Mouse (Mus musculus) monocyte, adult 5-6 weeks (primary cell): ENCODE results near the gene Olfr1052. TPM values are rescaled to one million over a fixed set of nuclear protein-coding genes. Genes with fewer than 3 reads are reported as not detected.
"Not testable (repeated sequence)": the region's sequence is repeated elsewhere in the genome, so short reads cannot be mapped to it uniquely, and the experiment has no call there.

Source experiments
- ATAC-seq: fragments of 153-309, 156-312 bp; replicated peaks from 2 replicates; pipeline ENCODE4 v1.8.0; 2017; ENCODE audit warnings: mild to moderate bottlenecking; ENCODE audit not compliant: low TSS enrichment, insufficient number of reproducible peaks, severe bottlenecking, poor library complexity, low FRiP score
- total RNA-seq: library from RNA; stranded (forward); fragments of 200-1000, 200-491, 200-594 nt; gene quantifications from 3 replicates; pipeline ENCODE4 v1.2.3, GENCODE M21; 2017

The Olfr1052 gene
- not detected in 3 replicates for total RNA-seq

DNA sequence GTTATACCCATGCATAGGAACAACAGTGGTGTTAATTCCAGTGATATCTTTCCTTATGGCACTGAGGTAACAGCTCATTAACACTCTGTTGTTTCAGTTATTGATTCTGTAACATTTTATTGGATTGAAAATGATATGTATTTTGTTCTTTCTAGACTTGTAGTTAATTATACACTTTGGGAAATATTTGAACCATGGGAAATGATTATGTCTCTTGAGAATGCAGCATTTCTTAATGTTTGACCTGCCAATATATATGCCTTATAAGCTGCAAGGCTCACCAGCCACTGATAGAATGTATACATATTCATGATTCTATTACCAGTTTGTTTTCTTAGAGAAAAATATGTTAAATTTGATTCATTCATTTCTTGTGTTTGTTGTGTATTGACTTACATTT is at the start of gene Olfr1052:
Gene Olfr1052, plus strand, starts transcription at position 301 of the 400 bp plus-strand sequence.
- ATAC-seq = no peak

GRCm38 (mm10) chr2:86258228-86258627 is 34.0 kb upstream of the Olfr1052 start, which contains the start of gene Olfr1049:
Gene Olfr1049, minus strand, starts transcription at chr2:86258328.
- not testable (repeated sequence) for ATAC-seq

- not testable (repeated sequence) for ATAC-seq
These were observed 13.3 kb upstream of the Olfr1052 start, which contains the start of gene Olfr1051 for GRCm38 (mm10) chr2:86278988-86279387. Gene Olfr1051, minus strand, starts transcription at chr2:86279088.

- no peak for ATAC-seq
These were observed 22.9 kb downstream of the Olfr1052 start, which contains the start of gene Olfr1053 for GRCm38 (mm10) chr2:86315184-86315583. Gene Olfr1053, minus strand, starts transcription at chr2:86315284.

- no peak for ATAC-seq
These were observed 43.1 kb downstream of the Olfr1052 start, which contains the start of gene Olfr1054 for GRCm38 (mm10) chr2:86335333-86335732. Gene Olfr1054, minus strand, starts transcription at chr2:86335433.

Other genes starting within 250 kb of the Olfr1052 start
- not detected in 3 replicates for gene Olfr1034, start 246.6 kb upstream of the Olfr1052 start, total RNA-seq
- gene Olfr1036, start 218.5 kb upstream of the Olfr1052 start, total RNA-seq = not detected in 3 replicates
- gene Olfr1037, start 205.1 kb upstream of the Olfr1052 start, total RNA-seq = not detected in 3 replicates
- gene Olfr1039, start 156.5 kb upstream of the Olfr1052 start, total RNA-seq = not detected in 3 replicates
- gene Olfr1040, start 145.7 kb upstream of the Olfr1052 start, total RNA-seq = not detected in 3 replicates
- not detected in 3 replicates for gene Olfr1042, start 130.6 kb upstream of the Olfr1052 start, total RNA-seq
- not detected in 3 replicates for gene Olfr1043, start 124.9 kb upstream of the Olfr1052 start, total RNA-seq
- not detected in 3 replicates for gene Olfr1044, start 114.6 kb upstream of the Olfr1052 start, total RNA-seq
- not detected in 3 replicates for gene Olfr52, start 106.8 kb upstream of the Olfr1052 start, total RNA-seq
- not detected in 3 replicates for gene Olfr1045, start 89.4 kb upstream of the Olfr1052 start, total RNA-seq
- gene Olfr1046, start 73.1 kb upstream of the Olfr1052 start, total RNA-seq = not detected in 3 replicates
- not detected in 3 replicates for gene Olfr1047, start 61.1 kb upstream of the Olfr1052 start, total RNA-seq
- gene Olfr1048, start 52.2 kb upstream of the Olfr1052 start, total RNA-seq = not detected in 3 replicates
- not detected in 3 replicates for gene Olfr1049, start 34.1 kb upstream of the Olfr1052 start, total RNA-seq
- gene Olfr1051, start 13.4 kb upstream of the Olfr1052 start, total RNA-seq = not detected in 3 replicates
- not detected in 3 replicates for gene Olfr1053, start 22.8 kb downstream of the Olfr1052 start, total RNA-seq
- gene Olfr1054, start 43.0 kb downstream of the Olfr1052 start, total RNA-seq = not detected in 3 replicates
- gene Olfr1055, start 57.8 kb downstream of the Olfr1052 start, total RNA-seq = not detected in 3 replicates
- 0.64 TPM in 1 of 3 replicates, not detected in the others for gene Olfr1056, start 70.0 kb downstream of the Olfr1052 start, total RNA-seq
- gene Olfr1057, start 85.9 kb downstream of the Olfr1052 start, total RNA-seq = not detected in 3 replicates
- not detected in 3 replicates for gene Olfr1058, start 96.1 kb downstream of the Olfr1052 start, total RNA-seq
- gene Olfr1061, start 121.6 kb downstream of the Olfr1052 start, total RNA-seq = not detected in 3 replicates
- gene Olfr1062, start 134.3 kb downstream of the Olfr1052 start, total RNA-seq = not detected in 3 replicates
- gene Olfr1065, start 158.1 kb downstream of the Olfr1052 start, total RNA-seq = not detected in 3 replicates
- not detected in 3 replicates for gene Olfr1066, start 163.8 kb downstream of the Olfr1052 start, total RNA-seq
- gene Olfr228, start 194.9 kb downstream of the Olfr1052 start, total RNA-seq = not detected in 3 replicates
- not detected in 3 replicates for gene Olfr1076, start 216.0 kb downstream of the Olfr1052 start, total RNA-seq